Mouse (Mus musculus): Measurements from ENCODE around the gene Slc25a42. TPM values are rescaled to one million over a fixed set of nuclear protein-coding genes. Genes with fewer than 3 reads are reported as not detected.

Slc25a42 gene
- 8.0 and 8.3 TPM in 2 replicates for polyA plus RNA-seq (2015; fragmentation: Nextera tagmentation; extraction: Ambion mirVana)

- Histone ChIP-seq H3K27me3 (replicated peaks) (no peaks in the 10 kb centered on the region), H3K4me3 (peak within 1 kb of the TSS; percentile 76), H3K27ac (replicated peaks) (peak within 1 kb of the TSS; percentile 70), H3K36me3 (no peaks in the 10 kb centered on the region), H3K4me2 (peak within 1 kb of the TSS; percentile 96), H3K9ac (peak within 1 kb of the TSS; percentile 86), H3K4me1 (peaks cover 32% of the 10 kb centered on the region), H3K9me3 (no peaks in the 10 kb centered on the region)
- under 1% methylated on average over 66 of the region's 66 CpGs for WGBS
- peak; percentile 93 for ATAC-seq (ENCODE audit: extremely low read depth, insufficient number of reproducible peaks, low FRiP score, low TSS enrichment)
Observed at GRCm38 (mm10) chr8:70212112-70213055, at the start of gene Slc25a42. Gene Slc25a42 (minus strand): TSS chr8:70212305.

- Histone ChIP-seq H3K27me3 (replicated peaks) (no peaks in the 10 kb centered on the region), H3K4me3 (no peak overlapping the region), H3K36me3 (peaks cover 99% of the 10 kb centered on the region), H3K4me1 (peaks cover 16% of the 10 kb centered on the region), H3K27ac (replicated peaks) (peak overlapping the region; percentile 63; the same call in 1 of the 2 replicates), H3K4me2 (no peak overlapping the region), H3K9ac (peak overlapping the region; percentile 44; the same call in 1 of the 2 replicates), H3K9me3 (no peaks in the 10 kb centered on the region)
- 21% methylated on average over 2 of the region's 2 CpGs for WGBS
- ATAC-seq (ENCODE audit: extremely low read depth, insufficient number of reproducible peaks, low FRiP score, low TSS enrichment) = 0 out of 2 replicates have a peak, but pooled peaks have one; percentile 16
Observed at GRCm38 (mm10) chr8:70259043-70259442, 46.9 kb upstream of the Slc25a42 start.

- peaks cover 16% of the 10 kb centered on the region for H3K4me1 ChIP-seq
- no peak overlapping the region for H3K4me3 ChIP-seq
- no peak overlapping the region for H3K4me2 ChIP-seq
- peak overlapping the region; percentile 44; the same call in 1 of the 2 replicates for H3K9ac ChIP-seq
- H3K36me3 ChIP-seq = peaks cover 99% of the 10 kb centered on the region
- no peaks in the 10 kb centered on the region for H3K27me3 ChIP-seq (replicated peaks)
- H3K9me3 ChIP-seq = no peaks in the 10 kb centered on the region
- no peak for ATAC-seq (ENCODE audit: extremely low read depth, insufficient number of reproducible peaks, low FRiP score, low TSS enrichment)
- H3K27ac ChIP-seq (replicated peaks) = peak overlapping the region; percentile 66
- 71% methylated on average over 5 of the region's 5 CpGs for WGBS
Observed at GRCm38 (mm10) chr8:70258600-70258999, 46.5 kb upstream of the Slc25a42 start.

DNA sequence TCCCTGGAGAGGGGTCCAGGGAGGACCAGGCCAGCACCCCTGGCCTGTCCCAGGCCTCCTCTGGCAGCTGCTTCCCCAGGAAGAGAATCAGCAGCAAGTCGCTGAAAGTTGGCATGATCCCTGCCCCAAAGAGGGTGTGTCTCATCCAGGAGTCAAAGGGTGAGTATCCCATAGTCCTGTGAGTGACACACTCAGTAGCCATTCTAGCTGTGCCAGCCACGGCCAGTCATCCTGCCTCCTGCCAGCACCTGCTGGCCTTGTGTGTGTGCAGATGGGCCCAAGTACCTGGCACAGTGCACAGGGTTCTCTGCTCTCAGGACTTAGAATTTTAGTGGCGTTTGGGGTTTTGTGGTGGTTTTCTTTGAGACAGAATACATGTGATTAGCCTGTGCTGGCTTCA, 45.4 kb upstream of the Slc25a42 start:
- no peak overlapping the region for H3K9ac ChIP-seq
- ATAC-seq (ENCODE audit: extremely low read depth, insufficient number of reproducible peaks, low FRiP score, low TSS enrichment) = no peak
- peaks cover 16% of the 10 kb centered on the region for H3K4me1 ChIP-seq
- H3K27me3 ChIP-seq (replicated peaks) = no peaks in the 10 kb centered on the region
- WGBS = 86% methylated on average over 3 of the region's 3 CpGs
- peaks cover 99% of the 10 kb centered on the region for H3K36me3 ChIP-seq
- no peak overlapping the region for H3K4me3 ChIP-seq
- H3K9me3 ChIP-seq = no peaks in the 10 kb centered on the region
- no peak overlapping the region for H3K4me2 ChIP-seq
- no peak overlapping the region for H3K27ac ChIP-seq (replicated peaks)

DNA sequence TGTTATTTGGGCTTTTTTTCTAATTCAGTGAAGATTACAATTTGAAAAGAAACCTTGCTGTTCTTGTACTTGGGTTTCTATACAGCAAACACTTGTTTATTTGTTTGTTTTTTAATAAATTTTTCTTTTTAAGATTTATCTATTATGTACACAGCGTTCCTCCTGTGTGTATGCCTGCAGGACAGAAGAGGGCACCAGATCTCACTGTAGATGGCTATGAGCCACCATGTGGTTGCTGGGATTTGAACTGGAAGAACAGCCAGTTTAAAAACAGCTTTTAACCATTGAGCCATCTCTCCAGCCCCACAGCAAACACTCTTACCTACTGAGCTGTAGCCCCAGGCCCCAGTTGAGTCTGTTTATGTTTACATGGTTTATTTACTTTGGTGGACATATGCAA, 42.5 kb upstream of the Slc25a42 start:
- no peaks in the 10 kb centered on the region for H3K27me3 ChIP-seq (replicated peaks)
- ATAC-seq (ENCODE audit: extremely low read depth, insufficient number of reproducible peaks, low FRiP score, low TSS enrichment) = no peak
- WGBS = 79% methylated on average over 1 of the region's 1 CpGs

DNA sequence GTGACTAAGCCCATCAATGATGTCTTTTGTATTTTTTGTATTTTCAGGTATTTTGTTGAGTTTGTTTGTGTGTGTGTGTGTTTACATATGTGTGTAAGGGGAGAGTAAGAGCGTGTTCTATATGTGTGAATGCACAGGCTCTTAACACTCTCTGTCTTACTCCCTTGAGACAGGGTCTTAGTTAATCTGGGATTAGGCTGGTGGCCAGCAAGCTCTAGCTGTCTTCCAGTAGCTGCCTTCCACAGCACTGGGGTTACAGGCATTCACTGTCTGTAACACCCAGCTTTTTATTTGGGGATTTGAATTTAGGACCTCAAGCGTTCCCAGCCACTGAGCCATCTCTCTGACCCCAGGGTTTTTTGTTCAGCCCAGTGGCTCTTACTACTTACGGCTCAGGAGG, 35.7 kb upstream of the Slc25a42 start:
- Histone ChIP-seq H3K36me3 (peaks cover 98% of the 10 kb centered on the region), H3K9me3 (no peaks in the 10 kb centered on the region), H3K4me3 (no peak overlapping the region), H3K4me2 (no peak overlapping the region), H3K27ac (replicated peaks) (no peak overlapping the region), H3K27me3 (replicated peaks) (no peaks in the 10 kb centered on the region), H3K4me1 (peaks cover 2% of the 10 kb centered on the region; the same call in 1 of the 2 replicates), H3K9ac (no peak overlapping the region)
- ATAC-seq (ENCODE audit: extremely low read depth, insufficient number of reproducible peaks, low FRiP score, low TSS enrichment) = no peak
- WGBS = 94% methylated on average over 3 of the region's 3 CpGs

More for the DNA sequence above, 42.5 kb upstream of the Slc25a42 start:
- H3K36me3 ChIP-seq = peaks cover 99% of the 10 kb centered on the region
- no peak overlapping the region for H3K4me3 ChIP-seq
- H3K9me3 ChIP-seq = no peaks in the 10 kb centered on the region
- peaks cover 16% of the 10 kb centered on the region for H3K4me1 ChIP-seq
- H3K4me2 ChIP-seq = no peak overlapping the region
- no peak overlapping the region for H3K27ac ChIP-seq (replicated peaks)
- H3K9ac ChIP-seq = no peak overlapping the region

- no peak for ATAC-seq (ENCODE audit: extremely low read depth, insufficient number of reproducible peaks, low FRiP score, low TSS enrichment)
- no peak overlapping the region for H3K4me2 ChIP-seq
- no peak overlapping the region for H3K9ac ChIP-seq
- no peak overlapping the region for H3K27ac ChIP-seq (replicated peaks)
- H3K9me3 ChIP-seq = no peaks in the 10 kb centered on the region
- peaks cover 98% of the 10 kb centered on the region for H3K36me3 ChIP-seq
- H3K4me3 ChIP-seq = no peak overlapping the region
- H3K27me3 ChIP-seq (replicated peaks) = no peaks in the 10 kb centered on the region
- peaks cover 2% of the 10 kb centered on the region; the same call in 1 of the 2 replicates for H3K4me1 ChIP-seq
- WGBS = 86% methylated on average over 6 of the region's 6 CpGs
Observed at GRCm38 (mm10) chr8:70246622-70247021, 34.5 kb upstream of the Slc25a42 start.

DNA sequence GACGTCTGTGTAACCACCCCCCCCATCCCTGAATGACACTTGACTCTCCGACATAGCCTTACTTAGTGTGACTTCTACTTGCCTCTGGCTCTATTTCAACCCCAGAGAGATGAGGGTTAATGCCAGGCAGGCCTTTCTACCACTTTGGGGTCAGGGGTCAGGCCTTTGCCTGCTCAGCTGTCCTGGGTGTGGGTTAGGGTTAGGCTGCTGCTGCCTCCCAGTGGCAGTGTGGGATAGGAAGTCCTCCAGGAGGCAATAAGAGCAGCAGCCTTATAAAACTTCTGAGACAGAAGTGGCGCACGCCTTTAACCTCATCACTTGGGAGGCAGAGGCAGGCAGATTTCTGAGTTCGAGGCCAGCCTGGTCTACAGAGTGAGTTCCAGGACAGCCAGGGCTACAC, 28.5 kb upstream of the Slc25a42 start:
- peaks cover 91% of the 10 kb centered on the region for H3K36me3 ChIP-seq
- no peak overlapping the region for H3K9ac ChIP-seq
- H3K4me3 ChIP-seq = no peak overlapping the region
- no peaks in the 10 kb centered on the region for H3K9me3 ChIP-seq
- ATAC-seq (ENCODE audit: extremely low read depth, insufficient number of reproducible peaks, low FRiP score, low TSS enrichment) = no peak
- no peak overlapping the region for H3K4me2 ChIP-seq
- no peaks in the 10 kb centered on the region for H3K27me3 ChIP-seq (replicated peaks)
- H3K27ac ChIP-seq (replicated peaks) = no peak overlapping the region
- H3K4me1 ChIP-seq = peaks cover 10% of the 10 kb centered on the region
- 90% methylated on average over 5 of the region's 5 CpGs for WGBS

DNA sequence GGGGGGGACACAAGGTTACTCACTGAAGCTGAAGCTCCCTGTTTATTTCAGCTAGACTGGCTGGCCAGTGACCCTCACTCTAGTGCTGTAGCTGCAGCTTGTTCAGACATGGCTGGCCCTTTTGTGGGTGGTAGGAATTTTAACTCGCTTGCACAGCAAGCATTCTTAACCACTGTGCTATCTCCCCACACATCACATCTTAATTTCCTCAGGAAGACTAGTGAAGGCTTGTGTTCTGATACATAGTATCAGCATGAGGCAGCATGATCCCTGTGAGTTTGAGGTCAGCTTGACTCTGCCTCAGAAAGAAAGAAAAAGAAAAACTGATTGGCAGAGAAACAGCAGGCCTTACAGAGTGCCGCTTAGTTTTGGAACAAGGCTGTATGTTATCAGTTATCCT, 25.7 kb upstream of the Slc25a42 start:
- peaks cover 65% of the 10 kb centered on the region for H3K36me3 ChIP-seq
- H3K27me3 ChIP-seq (replicated peaks) = no peaks in the 10 kb centered on the region
- no peaks in the 10 kb centered on the region for H3K9me3 ChIP-seq
- no peak overlapping the region for H3K27ac ChIP-seq (replicated peaks)
- ATAC-seq (ENCODE audit: extremely low read depth, insufficient number of reproducible peaks, low FRiP score, low TSS enrichment) = no peak
- WGBS = 75% methylated on average over 2 of the region's 2 CpGs
- peaks cover 25% of the 10 kb centered on the region for H3K4me1 ChIP-seq
- no peak overlapping the region for H3K4me2 ChIP-seq
- no peak overlapping the region for H3K4me3 ChIP-seq
- H3K9ac ChIP-seq = no peak overlapping the region

GRCm38 (mm10) chr8:70234781-70235128, 22.6 kb upstream of the Slc25a42 start:
- H3K9me3 ChIP-seq = no peaks in the 10 kb centered on the region
- H3K36me3 ChIP-seq = peaks cover 50% of the 10 kb centered on the region
- peak overlapping the region; percentile 98 for H3K4me2 ChIP-seq
- H3K27me3 ChIP-seq (replicated peaks) = no peaks in the 10 kb centered on the region
- peak overlapping the region; percentile 93 for H3K27ac ChIP-seq (replicated peaks)
- ATAC-seq (ENCODE audit: extremely low read depth, insufficient number of reproducible peaks, low FRiP score, low TSS enrichment) = no peak
- 0% methylated on average over 15 of the region's 15 CpGs for WGBS
- peaks cover 25% of the 10 kb centered on the region for H3K4me1 ChIP-seq
- peak overlapping the region; percentile 76 for H3K4me3 ChIP-seq
- peak overlapping the region; percentile 90 for H3K9ac ChIP-seq

DNA sequence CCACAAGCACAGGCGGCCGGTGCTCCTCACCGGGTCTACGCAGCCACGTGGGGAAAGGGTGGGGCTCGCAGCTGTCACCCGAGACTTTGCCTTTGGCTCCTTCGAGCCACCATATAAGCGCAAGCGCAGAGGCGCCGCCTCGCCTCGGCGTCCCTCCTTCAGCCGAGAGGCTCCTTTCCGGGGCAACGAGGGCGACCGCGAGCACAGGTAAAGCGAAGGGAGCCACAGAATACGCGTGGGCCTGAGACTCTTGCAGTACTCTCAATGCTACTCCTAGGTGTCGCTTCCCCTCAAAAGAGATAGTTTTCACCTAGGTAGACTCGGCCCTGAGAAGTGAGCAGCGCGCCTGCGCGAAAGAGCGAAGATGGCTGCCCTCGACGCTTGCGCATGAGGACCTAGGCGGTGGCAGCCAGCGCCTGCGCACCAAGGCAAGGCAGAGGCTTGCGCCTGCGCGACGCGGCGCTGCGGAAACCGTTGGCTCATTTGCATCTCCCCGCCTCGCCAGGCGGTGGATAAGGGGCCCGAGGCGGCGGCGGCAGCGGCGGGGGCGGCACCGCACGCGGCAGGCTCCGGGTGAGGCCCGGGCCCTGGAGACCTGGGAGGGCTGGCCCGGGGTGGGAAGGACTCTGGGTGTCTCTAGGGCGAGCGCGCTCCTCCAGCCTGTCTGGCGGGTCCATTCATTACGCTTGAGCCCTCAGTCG, 22.1 kb upstream of the Slc25a42 start, which contains the start of the genes Sugp2 and Armc6:
Gene Sugp2, plus strand, starts transcription at position 147 of the 701 bp plus-strand sequence.
Gene Armc6, minus strand, starts transcription at position 387 of the 701 bp plus-strand sequence.
- no peaks in the 10 kb centered on the region for H3K9me3 ChIP-seq
- no peaks in the 10 kb centered on the region for H3K27me3 ChIP-seq (replicated peaks)
- peak within 1 kb of the TSS; percentile 90 for H3K9ac ChIP-seq
- peak within 1 kb of the TSS; percentile 93 for H3K27ac ChIP-seq (replicated peaks)
- peaks cover 25% of the 10 kb centered on the region for H3K4me1 ChIP-seq
- peak within 1 kb of the TSS; percentile 76 for H3K4me3 ChIP-seq
- H3K4me2 ChIP-seq = peak within 1 kb of the TSS; percentile 98
- peak; percentile 88 for ATAC-seq (ENCODE audit: extremely low read depth, insufficient number of reproducible peaks, low FRiP score, low TSS enrichment)
- H3K36me3 ChIP-seq = peaks cover 50% of the 10 kb centered on the region
- under 1% methylated on average over 67 of the region's 67 CpGs for WGBS

Data from heart, embryonic 13.5 days (tissue).